Mouse (Mus musculus): Measurements from ENCODE around the gene Taf6l. TPM values are rescaled to one million over a fixed set of nuclear protein-coding genes. Genes with fewer than 3 reads are reported as not detected.
A peak's percentile ranks its signal among the peaks of the same experiment; 100 is the strongest.

Taf6l gene
- polyA plus RNA-seq (2015; fragmentation: Nextera tagmentation; extraction: Ambion mirVana) = 11.8 and 12.9 TPM in 2 replicates

GRCm38 (mm10) chr19:8786008-8786781, at the start of gene Taf6l:
TSS of gene Taf6l (minus strand) at chr19:8786417.
- H3K9ac ChIP-seq (replicated peaks; ENCODE audit: low read depth) = peak within 1 kb of the TSS; percentile 59
- H3K4me3 ChIP-seq (ENCODE audit: low read depth, low read length) = peak within 1 kb of the TSS; percentile 67
- peak within 1 kb of the TSS; percentile 59; the same call in 1 of the 2 replicates for H3K27ac ChIP-seq (ENCODE audit: low read length)
- WGBS = under 1% methylated on average over 32 of the region's 32 CpGs
- ATAC-seq = peak; percentile 99
- no peaks in the 10 kb centered on the region for H3K9me3 ChIP-seq (ENCODE audit: low read length)
- H3K4me2 ChIP-seq (replicated peaks; ENCODE audit: low read depth, low read length) = peak within 1 kb of the TSS; percentile 66
- TF ChIP-seq EP300 (IDR thresholded peaks at IDR 0.05) (no peak), CTCF (IDR thresholded peaks at IDR 0.05) (peak; percentile 58)
- H3K27me3 ChIP-seq (replicated peaks; ENCODE audit: insufficient read depth, low read length) = no peaks in the 10 kb centered on the region
- DNase-seq (ENCODE audit: low spot score) = peak; percentile 98
- H3K4me1 ChIP-seq (ENCODE audit: insufficient read depth, low read depth, low read length) = no peaks in the 10 kb centered on the region
- peaks cover 9% of the 10 kb centered on the region for H3K36me3 ChIP-seq (ENCODE audit: insufficient read depth, low read length)

GRCm38 (mm10) chr19:8832971-8833370, 46.8 kb upstream of the Taf6l start:
- no peak for ATAC-seq
- H3K4me3 ChIP-seq (ENCODE audit: low read depth, low read length) = no peak overlapping the region
- TF ChIP-seq CTCF (IDR thresholded peaks at IDR 0.05) (no peak), EP300 (IDR thresholded peaks at IDR 0.05) (no peak)
- H3K4me1 ChIP-seq (ENCODE audit: insufficient read depth, low read depth, low read length) = no peaks in the 10 kb centered on the region
- 84% methylated on average over 4 of the region's 4 CpGs for WGBS
- no peaks in the 10 kb centered on the region for H3K9me3 ChIP-seq (ENCODE audit: low read length)
- H3K9ac ChIP-seq (replicated peaks; ENCODE audit: low read depth) = no peak overlapping the region
- no peak overlapping the region for H3K27ac ChIP-seq (ENCODE audit: low read length)
- H3K27me3 ChIP-seq (replicated peaks; ENCODE audit: insufficient read depth, low read length) = no peaks in the 10 kb centered on the region
- peaks cover 42% of the 10 kb centered on the region for H3K36me3 ChIP-seq (ENCODE audit: insufficient read depth, low read length)
- no peak for DNase-seq (ENCODE audit: low spot score)
- H3K4me2 ChIP-seq (replicated peaks; ENCODE audit: low read depth, low read length) = no peak overlapping the region

GRCm38 (mm10) chr19:8831262-8831661, 45.0 kb upstream of the Taf6l start:
- H3K9me3 ChIP-seq (ENCODE audit: low read length) = no peaks in the 10 kb centered on the region
- H3K9ac ChIP-seq (replicated peaks; ENCODE audit: low read depth) = no peak overlapping the region
- H3K4me2 ChIP-seq (replicated peaks; ENCODE audit: low read depth, low read length) = no peak overlapping the region
- H3K4me3 ChIP-seq (ENCODE audit: low read depth, low read length) = no peak overlapping the region
- H3K36me3 ChIP-seq (ENCODE audit: insufficient read depth, low read length) = peaks cover 57% of the 10 kb centered on the region
- H3K27ac ChIP-seq (ENCODE audit: low read length) = no peak overlapping the region
- no peaks in the 10 kb centered on the region for H3K27me3 ChIP-seq (replicated peaks; ENCODE audit: insufficient read depth, low read length)
- no peaks in the 10 kb centered on the region for H3K4me1 ChIP-seq (ENCODE audit: insufficient read depth, low read depth, low read length)
- DNase-seq (ENCODE audit: low spot score) (no peak), ATAC-seq (no peak)
- peak; percentile 17; the same call in 1 of the 2 replicates for TF ChIP-seq CTCF (IDR thresholded peaks at IDR 0.05)
- TF ChIP-seq EP300 (IDR thresholded peaks at IDR 0.05) = no peak
- 82% methylated on average over 11 of the region's 11 CpGs for WGBS

GRCm38 (mm10) chr19:8830664-8831063, 44.4 kb upstream of the Taf6l start:
- H3K9ac ChIP-seq (replicated peaks; ENCODE audit: low read depth) = no peak overlapping the region
- H3K4me3 ChIP-seq (ENCODE audit: low read depth, low read length) = no peak overlapping the region
- H3K9me3 ChIP-seq (ENCODE audit: low read length) = no peaks in the 10 kb centered on the region
- H3K27ac ChIP-seq (ENCODE audit: low read length) = no peak overlapping the region
- ATAC-seq = no peak
- DNase-seq (ENCODE audit: low spot score) = no peak
- no peaks in the 10 kb centered on the region for H3K4me1 ChIP-seq (ENCODE audit: insufficient read depth, low read depth, low read length)
- no peaks in the 10 kb centered on the region for H3K27me3 ChIP-seq (replicated peaks; ENCODE audit: insufficient read depth, low read length)
- H3K4me2 ChIP-seq (replicated peaks; ENCODE audit: low read depth, low read length) = no peak overlapping the region
- TF ChIP-seq EP300 (IDR thresholded peaks at IDR 0.05) (no peak), CTCF (IDR thresholded peaks at IDR 0.05) (no peak)
- WGBS = 93% methylated on average over 8 of the region's 8 CpGs
- peaks cover 62% of the 10 kb centered on the region for H3K36me3 ChIP-seq (ENCODE audit: insufficient read depth, low read length)

- Histone ChIP-seq H3K27ac (ENCODE audit: low read length) (no peak within 1 kb of the TSS), H3K9ac (replicated peaks; ENCODE audit: low read depth) (no peak within 1 kb of the TSS), H3K4me3 (ENCODE audit: low read depth, low read length) (no peak within 1 kb of the TSS), H3K27me3 (replicated peaks; ENCODE audit: insufficient read depth, low read length) (no peaks in the 10 kb centered on the region), H3K4me1 (ENCODE audit: insufficient read depth, low read depth, low read length) (no peaks in the 10 kb centered on the region), H3K9me3 (ENCODE audit: low read length) (no peaks in the 10 kb centered on the region), H3K36me3 (ENCODE audit: insufficient read depth, low read length) (peaks cover 70% of the 10 kb centered on the region), H3K4me2 (replicated peaks; ENCODE audit: low read depth, low read length) (no peak within 1 kb of the TSS)
- no peak for ATAC-seq
- peak; percentile 44 for DNase-seq (ENCODE audit: low spot score)
- TF ChIP-seq CTCF (IDR thresholded peaks at IDR 0.05) (no peak), EP300 (IDR thresholded peaks at IDR 0.05) (no peak)
- 84% methylated on average over 8 of the region's 8 CpGs for WGBS
Observed at GRCm38 (mm10) chr19:8829660-8830059, 43.4 kb upstream of the Taf6l start, which contains the start of gene AC129217.1. TSS of gene AC129217.1 (plus strand) at chr19:8829773.

GRCm38 (mm10) chr19:8822696-8823095, 36.5 kb upstream of the Taf6l start:
- Histone ChIP-seq H3K9ac (replicated peaks; ENCODE audit: low read depth) (no peak overlapping the region), H3K36me3 (ENCODE audit: insufficient read depth, low read length) (peaks cover 35% of the 10 kb centered on the region), H3K4me1 (ENCODE audit: insufficient read depth, low read depth, low read length) (0 out of 2 replicates have a peak, but pooled peaks cover 5% of the 10 kb centered on the region), H3K27ac (ENCODE audit: low read length) (no peak overlapping the region), H3K4me3 (ENCODE audit: low read depth, low read length) (no peak overlapping the region), H3K9me3 (ENCODE audit: low read length) (no peaks in the 10 kb centered on the region), H3K27me3 (replicated peaks; ENCODE audit: insufficient read depth, low read length) (no peaks in the 10 kb centered on the region), H3K4me2 (replicated peaks; ENCODE audit: low read depth, low read length) (peak overlapping the region; percentile 73; the same call in 1 of the 2 replicates)
- no peak for ATAC-seq
- DNase-seq (ENCODE audit: low spot score) = no peak
- TF ChIP-seq CTCF (IDR thresholded peaks at IDR 0.05) (no peak), EP300 (IDR thresholded peaks at IDR 0.05) (no peak)
- WGBS = 65% methylated on average over 8 of the region's 8 CpGs

All from lung, postnatal 0 days (tissue).